Mouse (Mus musculus) hindbrain, embryonic 15.5 days (tissue): ENCODE measurements at regions not wholly inside any gene's neighbourhood (a gene's known extent, or its start where the extent isn't known, plus 50 kb on each side); places are given as distances from the start of the nearest gene placed in this dataset.
A peak's percentile ranks its signal among the peaks of the same experiment; 100 is the strongest.

Experiments used
- ATAC-seq: fragments of 200-750 bp; cut with Nextera tagmentation; 2 replicates; pipeline ENCODE4 v1.8.0; 2017; ENCODE audit warnings: low read depth, moderate number of reproducible peaks, moderate TSS enrichment; ENCODE audit not compliant: low FRiP score
- H3K27ac ChIP-seq: fragments of 300-500 bp; sonication (generic); replicated peaks from 2 replicates; pipeline ENCODE4 v1.5.1; 2015; ENCODE audit warnings: mild to moderate bottlenecking, inconsistent platforms
- H3K27me3 ChIP-seq: fragments of 300-500 bp; sonication (generic); 2 replicates; pipeline ENCODE4 v1.6.1; 2015; ENCODE audit warnings: control low read depth, inconsistent platforms
- H3K36me3 ChIP-seq: fragments of 300-500 bp; sonication (generic); 2 replicates; pipeline ENCODE4 v1.6.1; 2015; ENCODE audit warnings: control low read depth, inconsistent platforms
- H3K4me1 ChIP-seq: fragments of 300-500 bp; sonication (generic); replicated peaks from 2 replicates; pipeline ENCODE4 v1.6.1; 2015; ENCODE audit warnings: control low read depth, inconsistent platforms
- H3K4me2 ChIP-seq: fragments of 300-500 bp; sonication (generic); 2 replicates; pipeline ENCODE4 v1.6.1; 2015; ENCODE audit warnings: moderate library complexity, mild to moderate bottlenecking, inconsistent platforms
- H3K4me3 ChIP-seq: fragments of 300-500 bp; sonication (generic); 2 replicates; pipeline ENCODE4 v1.5.1; 2015; ENCODE audit warnings: mild to moderate bottlenecking, inconsistent platforms
- H3K9ac ChIP-seq: fragments of 300-500 bp; sonication (generic); 2 replicates; pipeline ENCODE4 v1.6.1; 2015; ENCODE audit warnings: inconsistent platforms
- H3K9me3 ChIP-seq: fragments of 300-500 bp; sonication (generic); 2 replicates; pipeline ENCODE4 v1.6.1; 2016; ENCODE audit warnings: control low read depth, inconsistent platforms
- whole genome bisulfite sequencing: fragments of 180-500 bp; shearing (Covaris S2); methylation state at CpG from one replicate; pipeline ENCODE4 v1.1.7; 2015; 5-methylcytosine and 5-hydroxymethylcytosine counted together

DNA sequence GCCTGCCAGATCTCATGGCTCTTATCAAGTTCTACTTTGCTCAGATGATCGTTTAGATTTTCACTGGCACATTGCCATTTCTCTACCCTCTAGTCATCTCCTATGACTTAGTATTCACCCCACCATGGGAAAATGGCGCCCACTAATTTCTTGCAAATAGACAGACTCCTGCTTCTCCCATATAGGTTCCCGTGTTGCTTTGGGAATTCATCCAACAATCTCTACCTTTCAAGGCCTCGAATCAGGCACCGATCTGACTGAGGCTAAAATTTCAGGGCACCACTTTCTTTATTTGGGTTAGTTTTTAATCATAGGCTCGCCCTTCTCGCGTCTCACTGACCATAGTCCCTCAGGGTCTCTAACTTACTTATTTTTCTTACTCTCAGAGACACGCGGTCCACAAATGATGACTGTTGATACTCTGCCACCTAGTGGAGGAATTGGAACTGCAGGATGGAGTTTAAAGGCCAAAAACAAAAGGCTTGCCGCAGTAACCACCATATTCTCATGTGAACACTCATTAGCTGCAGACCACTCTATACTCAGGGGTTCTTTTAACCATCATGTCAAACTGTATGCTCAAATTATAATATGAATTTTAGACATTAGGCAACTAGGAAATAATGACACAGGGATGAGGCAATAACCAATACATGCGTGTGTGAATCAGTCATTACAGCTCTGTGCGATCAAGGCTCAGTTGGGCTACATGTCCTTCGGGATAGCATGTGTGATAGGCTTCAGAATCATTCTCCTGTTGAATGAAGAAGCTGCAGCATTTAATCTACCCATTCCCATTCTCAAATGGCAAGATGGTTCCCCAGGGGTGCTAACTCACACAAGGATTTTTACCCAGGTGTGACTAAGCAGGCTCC lies 119.5 kb upstream of the Nhs start:
- H3K4me1 ChIP-seq, result no peaks in the 10 kb centered on the region
- no peak for ATAC-seq
- no peak overlapping the region for H3K4me3 ChIP-seq
- H3K9me3 ChIP-seq, result no peaks in the 10 kb centered on the region
- no peaks in the 10 kb centered on the region for H3K36me3 ChIP-seq
- H3K27ac ChIP-seq, result no peak overlapping the region
- WGBS, result 50% methylated on average over 14 of the region's 14 CpGs
- H3K9ac ChIP-seq, result no peak overlapping the region
- no peak overlapping the region for H3K4me2 ChIP-seq
- no peaks in the 10 kb centered on the region for H3K27me3 ChIP-seq

DNA sequence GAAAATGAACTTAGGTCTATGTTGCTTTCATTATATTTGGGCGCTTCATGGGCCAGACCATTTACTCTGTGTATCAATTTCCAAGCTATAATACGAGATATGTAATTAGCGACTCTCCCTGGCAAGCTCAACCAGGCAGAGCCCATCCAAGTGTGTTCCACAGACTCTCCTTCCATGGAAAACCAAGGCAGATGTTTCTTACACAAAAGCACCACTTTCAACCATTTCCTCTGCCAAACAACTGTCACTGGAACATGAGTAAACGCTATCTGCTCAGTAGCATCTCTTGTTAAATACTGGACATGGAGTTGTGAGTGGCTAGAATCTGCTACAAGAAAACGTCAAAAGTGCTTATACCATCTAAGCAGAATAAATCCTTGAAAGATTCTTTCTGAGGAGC lies 115.1 kb upstream of the Nhs start:
- Histone ChIP-seq H3K4me3 (no peak overlapping the region), H3K27me3 (no peaks in the 10 kb centered on the region), H3K9me3 (no peaks in the 10 kb centered on the region), H3K27ac (no peak overlapping the region), H3K9ac (no peak overlapping the region), H3K4me1 (no peaks in the 10 kb centered on the region), H3K36me3 (no peaks in the 10 kb centered on the region), H3K4me2 (no peak overlapping the region)
- WGBS, result 74% methylated on average over 5 of the region's 5 CpGs
- no peak for ATAC-seq

DNA sequence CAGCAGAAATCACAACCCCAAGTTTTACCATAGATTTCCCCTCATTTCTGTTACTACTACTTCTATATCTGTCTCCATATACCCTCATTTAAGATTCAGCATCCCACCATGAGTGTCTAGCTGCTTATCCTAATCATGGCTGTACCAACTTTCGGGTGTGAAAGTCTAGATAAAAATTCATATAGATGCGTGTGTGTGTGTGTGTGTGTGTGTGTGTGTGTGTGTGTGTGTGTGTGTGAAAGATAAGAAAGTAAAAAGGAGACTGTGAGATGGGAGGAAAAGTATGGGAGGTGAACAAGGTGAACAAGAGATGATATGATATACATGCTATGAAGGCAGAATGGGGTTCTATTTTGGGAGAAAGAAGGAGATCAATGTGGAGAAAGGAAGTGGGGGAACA lies 111.7 kb upstream of the Nhs start:
- Histone ChIP-seq H3K27me3 (no peaks in the 10 kb centered on the region), H3K9me3 (no peaks in the 10 kb centered on the region), H3K36me3 (no peaks in the 10 kb centered on the region), H3K4me2 (no peak overlapping the region), H3K4me1 (no peaks in the 10 kb centered on the region), H3K4me3 (no peak overlapping the region), H3K9ac (no peak overlapping the region), H3K27ac (no peak overlapping the region)
- 82% methylated on average over 2 of the region's 2 CpGs for WGBS
- no peak for ATAC-seq

DNA sequence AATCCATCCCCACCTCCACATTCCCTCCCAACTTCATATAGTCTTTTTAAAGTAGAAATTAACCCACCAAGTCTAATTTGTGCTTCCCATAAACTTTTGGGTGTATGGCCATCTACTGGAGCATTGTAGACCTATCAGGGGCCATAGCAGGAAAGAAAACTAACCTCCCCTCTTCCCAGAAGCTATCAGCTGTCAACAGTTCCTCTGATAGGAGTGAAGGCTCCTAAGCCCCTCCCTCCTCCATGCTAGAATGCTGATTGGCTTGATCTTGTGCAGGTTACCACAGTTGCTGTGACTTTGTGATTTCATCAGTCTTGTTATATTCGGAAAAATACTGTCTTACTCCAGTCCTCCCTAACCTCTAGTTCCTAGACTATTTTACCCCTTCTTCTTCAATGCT lies 109.4 kb upstream of the Nhs start:
- Histone ChIP-seq H3K9me3 (no peaks in the 10 kb centered on the region), H3K36me3 (no peaks in the 10 kb centered on the region), H3K4me2 (no peak overlapping the region), H3K9ac (no peak overlapping the region), H3K27me3 (no peaks in the 10 kb centered on the region), H3K27ac (no peak overlapping the region), H3K4me1 (no peaks in the 10 kb centered on the region), H3K4me3 (no peak overlapping the region)
- ATAC-seq, result no peak
- WGBS, result 88% methylated on average over 1 of the region's 1 CpGs

DNA sequence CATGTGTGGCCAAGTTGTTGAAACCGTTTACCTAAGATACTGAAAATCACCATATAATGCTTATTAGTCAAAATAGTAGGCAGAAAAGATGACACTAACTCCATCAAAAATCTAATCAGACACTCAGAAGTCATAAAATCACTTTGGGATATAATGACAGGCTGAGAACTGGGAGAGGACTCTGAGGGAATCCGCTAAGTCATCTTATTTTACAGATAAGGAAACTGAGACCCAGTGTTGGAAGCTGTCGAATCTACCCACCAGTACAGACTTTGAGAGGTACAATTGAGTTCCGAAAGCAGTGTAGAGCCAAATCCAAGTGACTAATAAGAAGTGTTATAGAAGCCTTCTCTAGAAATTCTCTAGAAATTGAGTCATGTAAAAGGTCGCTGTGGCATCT lies 108.6 kb upstream of the Nhs start:
- ATAC-seq, result no peak
- no peak overlapping the region for H3K4me3 ChIP-seq
- no peak overlapping the region for H3K4me2 ChIP-seq
- H3K27me3 ChIP-seq, result no peaks in the 10 kb centered on the region
- no peaks in the 10 kb centered on the region for H3K9me3 ChIP-seq
- WGBS, result 82% methylated on average over 5 of the region's 5 CpGs
- no peak overlapping the region for H3K9ac ChIP-seq
- no peak overlapping the region for H3K27ac ChIP-seq
- H3K36me3 ChIP-seq, result no peaks in the 10 kb centered on the region
- H3K4me1 ChIP-seq, result no peaks in the 10 kb centered on the region

DNA sequence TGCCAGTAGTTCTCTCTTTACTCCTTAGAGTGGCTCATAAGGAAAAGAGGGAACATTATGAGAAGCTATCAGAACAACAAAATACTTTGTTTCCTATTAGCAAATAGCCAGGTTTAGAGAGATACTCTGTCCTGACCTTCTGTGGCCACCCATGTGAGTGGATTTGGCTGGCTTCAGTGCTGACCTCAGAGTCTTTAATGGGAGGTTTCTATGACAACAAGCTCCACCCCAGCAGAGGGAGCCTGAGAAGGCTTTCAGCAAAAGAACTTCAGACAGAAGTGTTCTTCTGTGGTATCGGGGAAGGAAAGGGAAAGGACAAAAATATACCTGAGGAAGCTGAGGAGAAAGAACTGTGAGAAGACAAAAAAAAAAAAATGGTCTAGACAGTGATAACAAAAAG lies 108.1 kb upstream of the Nhs start:
- Histone ChIP-seq H3K4me3 (no peak overlapping the region), H3K9ac (no peak overlapping the region), H3K9me3 (no peaks in the 10 kb centered on the region), H3K27ac (no peak overlapping the region), H3K4me1 (no peaks in the 10 kb centered on the region), H3K36me3 (no peaks in the 10 kb centered on the region), H3K4me2 (no peak overlapping the region), H3K27me3 (no peaks in the 10 kb centered on the region)
- ATAC-seq, result no peak
- WGBS, result 21% methylated on average over 1 of the region's 1 CpGs

DNA sequence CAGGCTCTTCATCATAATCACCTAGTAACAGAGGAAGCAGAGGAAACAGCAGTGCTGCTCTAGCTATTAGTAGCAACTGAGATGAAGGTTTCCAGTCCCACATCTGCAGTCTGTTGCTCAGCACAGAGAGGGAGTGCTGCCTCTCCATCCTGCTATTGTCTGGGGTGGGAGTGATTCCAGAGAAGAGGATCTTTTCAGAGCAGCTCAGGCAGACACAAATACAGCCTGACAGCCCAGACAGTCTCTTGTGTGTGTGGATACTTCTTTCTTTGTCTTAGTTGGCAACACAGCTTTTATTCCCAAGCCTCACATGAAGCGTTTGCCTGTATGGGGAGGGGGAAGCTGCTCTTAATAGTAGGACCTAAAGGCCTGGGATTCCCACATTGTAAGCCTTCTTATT lies 107.2 kb upstream of the Nhs start:
- Histone ChIP-seq H3K4me3 (no peak overlapping the region), H3K27ac (no peak overlapping the region), H3K27me3 (no peaks in the 10 kb centered on the region), H3K9ac (no peak overlapping the region), H3K9me3 (no peaks in the 10 kb centered on the region), H3K4me2 (no peak overlapping the region), H3K4me1 (no peaks in the 10 kb centered on the region), H3K36me3 (no peaks in the 10 kb centered on the region)
- peak; percentile 75 for ATAC-seq
- WGBS, result 30% methylated on average over 1 of the region's 1 CpGs

DNA sequence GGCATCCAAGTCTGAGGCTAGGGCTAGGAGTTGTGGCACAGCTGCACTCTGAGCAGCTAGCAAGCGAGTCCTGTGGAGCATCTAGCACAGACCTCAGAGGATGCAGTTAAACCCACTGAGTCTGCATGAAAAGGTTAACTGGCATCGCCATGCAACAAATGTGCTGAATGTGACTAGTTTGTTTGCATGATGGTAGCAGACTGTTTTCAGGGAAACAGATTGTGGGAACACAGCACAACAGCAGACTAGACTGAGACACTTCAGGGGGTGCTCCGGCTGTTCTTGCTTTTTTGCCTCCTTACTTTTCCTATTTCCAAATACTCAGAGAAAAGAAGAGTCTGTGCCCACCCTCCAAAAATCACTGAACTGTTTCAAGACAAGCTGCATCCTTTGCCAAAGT lies 97.9 kb upstream of the Nhs start:
- ATAC-seq, result no peak
- 84% methylated on average over 3 of the region's 3 CpGs for WGBS
- Histone ChIP-seq H3K9me3 (no peaks in the 10 kb centered on the region), H3K4me2 (no peak overlapping the region), H3K9ac (no peak overlapping the region), H3K4me3 (no peak overlapping the region), H3K27me3 (peaks cover 7% of the 10 kb centered on the region; the same call in 1 of the 2 replicates), H3K27ac (no peak overlapping the region), H3K4me1 (no peaks in the 10 kb centered on the region), H3K36me3 (no peaks in the 10 kb centered on the region)

DNA sequence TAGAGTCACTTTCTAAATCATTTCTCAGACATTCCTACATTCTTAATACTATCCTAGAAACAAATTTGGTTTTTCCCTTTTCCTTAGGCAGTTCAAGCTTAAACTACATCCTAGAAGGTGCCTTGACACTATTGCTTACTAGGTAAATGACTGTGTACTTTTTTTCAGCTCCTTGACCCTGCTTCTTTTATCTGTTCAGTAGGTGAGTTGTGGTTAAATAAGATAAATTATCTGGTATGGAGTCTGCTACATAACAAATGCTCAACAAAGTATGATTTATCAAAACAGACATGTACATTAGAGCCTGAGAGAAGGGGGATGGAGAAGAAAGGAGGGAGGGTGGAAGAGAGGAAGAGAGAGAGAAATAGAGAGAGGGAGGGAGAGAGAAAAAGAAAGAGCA lies 96.3 kb upstream of the Nhs start:
- Histone ChIP-seq H3K36me3 (no peaks in the 10 kb centered on the region), H3K4me2 (no peak overlapping the region), H3K4me3 (no peak overlapping the region), H3K9me3 (no peaks in the 10 kb centered on the region), H3K27me3 (peaks cover 7% of the 10 kb centered on the region; the same call in 1 of the 2 replicates), H3K4me1 (no peaks in the 10 kb centered on the region), H3K27ac (no peak overlapping the region), H3K9ac (no peak overlapping the region)
- ATAC-seq, result no peak

DNA sequence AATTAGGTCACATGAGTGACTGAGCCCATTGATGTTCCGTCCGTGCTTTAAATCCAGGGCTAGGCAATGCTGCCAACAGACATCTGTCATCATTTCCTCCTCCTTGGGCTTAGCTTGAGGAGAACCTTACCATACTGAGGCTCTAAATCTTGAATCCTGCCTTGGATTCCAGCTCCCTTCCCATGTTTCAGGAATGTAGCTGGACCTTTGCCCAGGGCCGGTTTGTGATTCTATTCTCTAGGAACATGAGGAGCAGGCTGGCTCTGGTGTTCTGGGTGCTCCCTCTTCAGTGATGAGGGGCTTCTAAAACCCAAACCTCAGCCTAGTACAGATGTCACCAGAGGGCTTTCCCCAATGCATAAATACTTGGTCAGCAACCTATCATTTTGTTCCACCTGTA lies 81.8 kb upstream of the Nhs start:
- no peak overlapping the region for H3K27ac ChIP-seq
- no peak for ATAC-seq
- no peaks in the 10 kb centered on the region for H3K36me3 ChIP-seq
- H3K9ac ChIP-seq, result no peak overlapping the region
- H3K4me1 ChIP-seq, result no peaks in the 10 kb centered on the region
- H3K27me3 ChIP-seq, result peaks cover 2% of the 10 kb centered on the region; the same call in 1 of the 2 replicates
- no peak overlapping the region for H3K4me2 ChIP-seq
- H3K9me3 ChIP-seq, result no peaks in the 10 kb centered on the region
- WGBS, result 56% methylated on average over 3 of the region's 3 CpGs
- no peak overlapping the region for H3K4me3 ChIP-seq

DNA sequence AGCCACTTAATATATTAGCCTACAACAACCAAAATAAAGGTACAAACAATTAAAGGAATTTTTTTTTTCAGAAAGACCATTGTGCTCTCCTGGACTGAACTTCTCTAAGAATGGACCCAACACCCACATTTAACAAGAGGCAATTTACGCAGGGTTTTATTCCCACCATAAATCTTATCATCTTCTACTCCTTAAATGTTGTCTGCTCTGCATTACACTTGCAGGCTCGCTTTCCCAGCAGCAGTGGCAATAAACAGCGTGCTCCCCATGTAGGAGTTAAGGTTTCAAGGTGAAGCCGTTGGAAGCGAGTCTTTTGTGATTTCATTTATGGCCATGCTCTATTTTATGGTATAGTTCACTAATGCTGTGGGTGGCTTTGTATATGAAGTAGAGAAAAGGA lies 76.0 kb upstream of the Nhs start:
- Histone ChIP-seq H3K27ac (no peak overlapping the region), H3K4me1 (no peaks in the 10 kb centered on the region), H3K4me2 (no peak overlapping the region), H3K9ac (no peak overlapping the region), H3K4me3 (no peak overlapping the region), H3K27me3 (no peaks in the 10 kb centered on the region), H3K9me3 (no peaks in the 10 kb centered on the region), H3K36me3 (no peaks in the 10 kb centered on the region)
- 68% methylated on average over 5 of the region's 5 CpGs for WGBS
- no peak for ATAC-seq

DNA sequence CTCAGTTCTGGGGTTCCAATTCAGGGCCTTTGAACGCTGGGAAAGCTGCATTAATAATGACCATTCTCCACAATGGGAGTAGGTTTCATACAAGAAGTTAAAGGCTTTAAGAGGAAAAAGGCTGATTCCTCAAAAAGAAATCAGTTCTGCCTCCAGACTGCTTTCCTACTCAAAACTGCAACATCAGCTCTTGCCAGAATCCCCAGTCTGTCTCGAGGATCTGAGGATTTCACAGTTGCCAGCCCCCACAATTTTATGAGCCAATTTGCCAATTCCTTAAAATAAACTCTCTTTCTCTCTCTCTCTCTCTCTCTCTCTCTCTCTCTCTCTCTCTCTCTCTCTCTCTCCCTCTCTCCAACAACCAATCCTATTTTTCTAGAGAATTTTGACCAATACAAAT lies 51.3 kb upstream of the Nhs start:
- 70% methylated on average over 2 of the region's 2 CpGs for WGBS
- no peak overlapping the region for H3K9ac ChIP-seq
- H3K27me3 ChIP-seq, result no peaks in the 10 kb centered on the region
- H3K4me2 ChIP-seq, result no peak overlapping the region
- H3K36me3 ChIP-seq, result no peaks in the 10 kb centered on the region
- no peak overlapping the region for H3K4me3 ChIP-seq
- no peak for ATAC-seq
- H3K9me3 ChIP-seq, result no peaks in the 10 kb centered on the region
- no peaks in the 10 kb centered on the region for H3K4me1 ChIP-seq
- no peak overlapping the region for H3K27ac ChIP-seq
